Mouse (Mus musculus): ENCODE results near the gene Olfr1219. TPM values are rescaled to one million over a fixed set of nuclear protein-coding genes. Genes with fewer than 3 reads are reported as not detected.

Olfr1219 gene
- polyA plus RNA-seq (2014; fragmentation: Nextera tagmentation; extraction: Ambion mirVana) = not detected in 2 replicates

GRCm38 (mm10) chr2:89083413-89083812 is at the start of gene Olfr1219:
Olfr1219 (minus strand) TSS chr2:89083513.
- no peak for ATAC-seq (replicated peaks; ENCODE audit: insufficient number of reproducible peaks, low FRiP score, low TSS enrichment)
- Histone ChIP-seq H3K9me3 (replicated peaks; ENCODE audit: control insufficient read depth, low read length) (no peaks in the 10 kb centered on the region), H3K27ac (ENCODE audit: low read depth, low read length) (no peak within 1 kb of the TSS), H3K4me3 (ENCODE audit: low read depth, low read length) (no peak within 1 kb of the TSS), H3K27me3 (ENCODE audit: control insufficient read depth, insufficient read depth, low read length) (no peaks in the 10 kb centered on the region), H3K9ac (ENCODE audit: low read depth, low read length) (no peak within 1 kb of the TSS), H3K36me3 (ENCODE audit: control insufficient read depth, insufficient read depth, low read length) (no peaks in the 10 kb centered on the region), H3K4me2 (no peak within 1 kb of the TSS), H3K4me1 (ENCODE audit: control insufficient read depth, insufficient read depth, low read length) (no peaks in the 10 kb centered on the region)
- WGBS (ENCODE audit: insufficient replicate concordance) = 63% methylated on average over 1 of the region's 1 CpGs

GRCm38 (mm10) chr2:89132954-89133353 is 49.6 kb upstream of the Olfr1219 start, which contains the start of gene Olfr1222:
Olfr1222 (minus strand) TSS chr2:89133054.
- Histone ChIP-seq H3K4me1 (ENCODE audit: control insufficient read depth, insufficient read depth, low read length) (no peaks in the 10 kb centered on the region), H3K27ac (ENCODE audit: low read depth, low read length) (no peak within 1 kb of the TSS), H3K36me3 (ENCODE audit: control insufficient read depth, insufficient read depth, low read length) (no peaks in the 10 kb centered on the region), H3K9me3 (replicated peaks; ENCODE audit: control insufficient read depth, low read length) (no peaks in the 10 kb centered on the region), H3K9ac (ENCODE audit: low read depth, low read length) (no peak within 1 kb of the TSS), H3K4me2 (no peak within 1 kb of the TSS), H3K4me3 (ENCODE audit: low read depth, low read length) (no peak within 1 kb of the TSS), H3K27me3 (ENCODE audit: control insufficient read depth, insufficient read depth, low read length) (no peaks in the 10 kb centered on the region)
- ATAC-seq (replicated peaks; ENCODE audit: insufficient number of reproducible peaks, low FRiP score, low TSS enrichment) = no peak
- 37% methylated on average over 3 of the region's 3 CpGs for WGBS (ENCODE audit: insufficient replicate concordance)

GRCm38 (mm10) chr2:89117183-89117582 is 33.9 kb upstream of the Olfr1219 start, which contains the start of gene Olfr1221:
Olfr1221 (minus strand) TSS chr2:89117283.
- no peaks in the 10 kb centered on the region for H3K36me3 ChIP-seq (ENCODE audit: control insufficient read depth, insufficient read depth, low read length)
- no peaks in the 10 kb centered on the region for H3K9me3 ChIP-seq (replicated peaks; ENCODE audit: control insufficient read depth, low read length)
- no peaks in the 10 kb centered on the region for H3K4me1 ChIP-seq (ENCODE audit: control insufficient read depth, insufficient read depth, low read length)
- H3K4me3 ChIP-seq (ENCODE audit: low read depth, low read length) = no peak within 1 kb of the TSS
- no peak for ATAC-seq (replicated peaks; ENCODE audit: insufficient number of reproducible peaks, low FRiP score, low TSS enrichment)
- H3K27me3 ChIP-seq (ENCODE audit: control insufficient read depth, insufficient read depth, low read length) = no peaks in the 10 kb centered on the region
- H3K9ac ChIP-seq (ENCODE audit: low read depth, low read length) = no peak within 1 kb of the TSS
- H3K27ac ChIP-seq (ENCODE audit: low read depth, low read length) = no peak within 1 kb of the TSS
- H3K4me2 ChIP-seq = no peak within 1 kb of the TSS
- WGBS (ENCODE audit: insufficient replicate concordance) = 88% methylated on average over 2 of the region's 2 CpGs

- Histone ChIP-seq H3K4me3 (ENCODE audit: low read depth, low read length) (no peak within 1 kb of the TSS), H3K27me3 (ENCODE audit: control insufficient read depth, insufficient read depth, low read length) (no peaks in the 10 kb centered on the region), H3K36me3 (ENCODE audit: control insufficient read depth, insufficient read depth, low read length) (no peaks in the 10 kb centered on the region), H3K4me2 (no peak within 1 kb of the TSS), H3K9me3 (replicated peaks; ENCODE audit: control insufficient read depth, low read length) (no peaks in the 10 kb centered on the region), H3K4me1 (ENCODE audit: control insufficient read depth, insufficient read depth, low read length) (no peaks in the 10 kb centered on the region), H3K9ac (ENCODE audit: low read depth, low read length) (no peak within 1 kb of the TSS), H3K27ac (ENCODE audit: low read depth, low read length) (no peak within 1 kb of the TSS)
- no peak for ATAC-seq (replicated peaks; ENCODE audit: insufficient number of reproducible peaks, low FRiP score, low TSS enrichment)
- WGBS (ENCODE audit: insufficient replicate concordance) = 74% methylated on average over 3 of the region's 3 CpGs
These were observed 23.4 kb upstream of the Olfr1219 start, which contains the start of gene Olfr1220 for GRCm38 (mm10) chr2:89106735-89107134. Olfr1220 (minus strand) TSS chr2:89106835.

GRCm38 (mm10) chr2:89105651-89106050 is 22.3 kb upstream of the Olfr1219 start:
- no peak overlapping the region for H3K4me2 ChIP-seq
- H3K4me1 ChIP-seq (ENCODE audit: control insufficient read depth, insufficient read depth, low read length) = no peaks in the 10 kb centered on the region
- H3K27me3 ChIP-seq (ENCODE audit: control insufficient read depth, insufficient read depth, low read length) = no peaks in the 10 kb centered on the region
- H3K36me3 ChIP-seq (ENCODE audit: control insufficient read depth, insufficient read depth, low read length) = no peaks in the 10 kb centered on the region
- no peaks in the 10 kb centered on the region for H3K9me3 ChIP-seq (replicated peaks; ENCODE audit: control insufficient read depth, low read length)
- H3K27ac ChIP-seq (ENCODE audit: low read depth, low read length) = no peak overlapping the region
- H3K4me3 ChIP-seq (ENCODE audit: low read depth, low read length) = no peak overlapping the region
- H3K9ac ChIP-seq (ENCODE audit: low read depth, low read length) = no peak overlapping the region
- no peak for ATAC-seq (replicated peaks; ENCODE audit: insufficient number of reproducible peaks, low FRiP score, low TSS enrichment)

- H3K4me1 ChIP-seq (ENCODE audit: control insufficient read depth, insufficient read depth, low read length) = no peaks in the 10 kb centered on the region
- no peak overlapping the region for H3K4me2 ChIP-seq
- H3K4me3 ChIP-seq (ENCODE audit: low read depth, low read length) = no peak overlapping the region
- 88% methylated on average over 1 of the region's 1 CpGs for WGBS (ENCODE audit: insufficient replicate concordance)
- H3K27ac ChIP-seq (ENCODE audit: low read depth, low read length) = no peak overlapping the region
- H3K9me3 ChIP-seq (replicated peaks; ENCODE audit: control insufficient read depth, low read length) = no peaks in the 10 kb centered on the region
- ATAC-seq (replicated peaks; ENCODE audit: insufficient number of reproducible peaks, low FRiP score, low TSS enrichment) = no peak
- H3K27me3 ChIP-seq (ENCODE audit: control insufficient read depth, insufficient read depth, low read length) = no peaks in the 10 kb centered on the region
- H3K36me3 ChIP-seq (ENCODE audit: control insufficient read depth, insufficient read depth, low read length) = no peaks in the 10 kb centered on the region
- no peak overlapping the region for H3K9ac ChIP-seq (ENCODE audit: low read depth, low read length)
These were observed 10.5 kb upstream of the Olfr1219 start for GRCm38 (mm10) chr2:89093848-89094247.

GRCm38 (mm10) chr2:89081487-89081886 is 1.8 kb downstream of the Olfr1219 start:
- Histone ChIP-seq H3K4me2 (no peak overlapping the region), H3K4me1 (ENCODE audit: control insufficient read depth, insufficient read depth, low read length) (no peaks in the 10 kb centered on the region), H3K4me3 (ENCODE audit: low read depth, low read length) (no peak overlapping the region), H3K36me3 (ENCODE audit: control insufficient read depth, insufficient read depth, low read length) (no peaks in the 10 kb centered on the region), H3K9ac (ENCODE audit: low read depth, low read length) (no peak overlapping the region), H3K27ac (ENCODE audit: low read depth, low read length) (no peak overlapping the region), H3K9me3 (replicated peaks; ENCODE audit: control insufficient read depth, low read length) (no peaks in the 10 kb centered on the region), H3K27me3 (ENCODE audit: control insufficient read depth, insufficient read depth, low read length) (no peaks in the 10 kb centered on the region)
- no peak for ATAC-seq (replicated peaks; ENCODE audit: insufficient number of reproducible peaks, low FRiP score, low TSS enrichment)

GRCm38 (mm10) chr2:89061087-89061486 is 22.2 kb downstream of the Olfr1219 start, which contains the start of gene Olfr1218:
Olfr1218 (minus strand) TSS chr2:89061187.
- Histone ChIP-seq H3K36me3 (ENCODE audit: control insufficient read depth, insufficient read depth, low read length) (no peaks in the 10 kb centered on the region), H3K27ac (ENCODE audit: low read depth, low read length) (no peak within 1 kb of the TSS), H3K27me3 (ENCODE audit: control insufficient read depth, insufficient read depth, low read length) (no peaks in the 10 kb centered on the region), H3K4me1 (ENCODE audit: control insufficient read depth, insufficient read depth, low read length) (no peaks in the 10 kb centered on the region), H3K9me3 (replicated peaks; ENCODE audit: control insufficient read depth, low read length) (no peaks in the 10 kb centered on the region), H3K9ac (ENCODE audit: low read depth, low read length) (no peak within 1 kb of the TSS), H3K4me3 (ENCODE audit: low read depth, low read length) (no peak within 1 kb of the TSS), H3K4me2 (no peak within 1 kb of the TSS)
- no peak for ATAC-seq (replicated peaks; ENCODE audit: insufficient number of reproducible peaks, low FRiP score, low TSS enrichment)

GRCm38 (mm10) chr2:89031965-89032364 is 51.3 kb downstream of the Olfr1219 start, which contains the start of gene Olfr1217:
Olfr1217 (minus strand) TSS chr2:89032065.
- ATAC-seq (replicated peaks; ENCODE audit: insufficient number of reproducible peaks, low FRiP score, low TSS enrichment) = no peak
- Histone ChIP-seq H3K27ac (ENCODE audit: low read depth, low read length) (no peak within 1 kb of the TSS), H3K9ac (ENCODE audit: low read depth, low read length) (no peak within 1 kb of the TSS), H3K4me1 (ENCODE audit: control insufficient read depth, insufficient read depth, low read length) (no peaks in the 10 kb centered on the region), H3K9me3 (replicated peaks; ENCODE audit: control insufficient read depth, low read length) (no peaks in the 10 kb centered on the region), H3K36me3 (ENCODE audit: control insufficient read depth, insufficient read depth, low read length) (no peaks in the 10 kb centered on the region), H3K27me3 (ENCODE audit: control insufficient read depth, insufficient read depth, low read length) (no peaks in the 10 kb centered on the region), H3K4me3 (ENCODE audit: low read depth, low read length) (no peak within 1 kb of the TSS), H3K4me2 (no peak within 1 kb of the TSS)
- 67% methylated on average over 2 of the region's 2 CpGs for WGBS (ENCODE audit: insufficient replicate concordance)

All from heart, embryonic 11.5 days (tissue).